Mouse (Mus musculus) common myeloid progenitor, adult 5-6 weeks (primary cell): ENCODE data around the gene Fgfr2. TPM values are rescaled to one million over a fixed set of nuclear protein-coding genes. Genes with fewer than 3 reads are reported as not detected.

Experiments used
- ATAC-seq: replicated peaks from 2 replicates; pipeline ENCODE4 v1.8.0; 2016; ENCODE audit warnings: low read depth, mild to moderate bottlenecking, moderate TSS enrichment, inconsistent platforms; ENCODE audit not compliant: poor library complexity, severe bottlenecking
- total RNA-seq: library from RNA; stranded (forward); fragments of 200-1000, 187-1606 nt; gene quantifications from 2 replicates; pipeline ENCODE4 v1.2.3, GENCODE M21; 2017

The Fgfr2 gene
- total RNA-seq, 1 experiment from 2014 or later: not detected

DNA sequence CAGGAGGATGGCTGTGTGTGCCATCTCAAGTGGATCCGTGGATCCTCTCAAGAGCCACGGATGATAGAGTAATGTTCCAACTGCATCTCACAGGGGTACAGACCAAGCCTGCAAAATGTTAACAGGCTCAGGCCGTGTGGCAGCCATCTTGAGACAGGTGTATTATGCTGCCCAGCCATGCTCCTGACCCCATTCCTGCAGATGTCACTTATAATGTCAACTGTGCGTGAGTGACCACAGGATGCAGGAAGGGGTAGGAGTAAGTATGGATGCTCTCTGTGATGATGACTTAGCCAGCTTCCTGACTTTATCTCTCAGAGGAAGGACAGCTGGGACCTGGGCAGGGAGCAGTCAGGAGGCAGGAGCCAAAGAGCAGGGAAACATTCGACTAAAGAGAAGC lies 2459.1 kb downstream of the Fgfr2 start:
- ATAC-seq: no peak

DNA sequence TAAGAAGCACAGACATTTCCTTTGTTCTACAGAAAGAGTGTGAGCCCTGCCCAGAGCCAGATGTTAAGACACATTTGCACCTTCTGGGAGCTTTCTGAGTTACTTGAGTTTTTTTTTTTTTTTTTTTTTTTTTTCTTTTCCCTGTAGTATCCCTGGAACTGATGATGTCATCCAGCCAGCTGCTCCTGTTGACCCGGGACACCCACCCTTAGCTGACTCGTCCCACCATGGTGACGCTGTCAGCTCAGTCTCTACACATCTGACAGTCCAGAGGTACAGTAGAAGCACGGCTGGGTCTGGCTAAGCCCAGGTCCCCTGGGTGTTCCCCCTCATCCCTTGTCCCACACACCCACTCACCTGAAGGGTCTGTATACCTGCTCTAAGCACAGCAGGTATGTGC lies 2460.3 kb downstream of the Fgfr2 start:
- ATAC-seq: no peak

DNA sequence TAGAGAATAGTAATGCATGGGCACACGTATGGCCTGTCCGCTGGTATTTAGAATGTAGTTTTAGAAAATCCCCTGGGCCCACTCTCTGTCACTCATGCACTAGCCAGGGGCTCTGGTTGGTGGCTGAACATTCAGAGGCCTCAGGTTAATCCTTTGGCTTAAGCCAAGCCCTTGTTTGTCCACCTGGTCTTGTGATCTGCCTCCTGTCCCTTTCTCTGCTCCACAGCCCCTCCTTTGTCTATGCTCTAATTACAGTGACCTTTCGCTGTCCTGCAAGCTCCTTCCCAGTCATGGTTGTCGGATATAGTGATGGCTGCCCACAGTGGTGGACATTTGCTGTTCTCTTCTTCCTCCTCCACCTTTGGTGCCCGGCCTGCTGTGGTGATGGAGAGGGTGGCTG lies 2460.9 kb downstream of the Fgfr2 start:
- ATAC-seq: no peak

DNA sequence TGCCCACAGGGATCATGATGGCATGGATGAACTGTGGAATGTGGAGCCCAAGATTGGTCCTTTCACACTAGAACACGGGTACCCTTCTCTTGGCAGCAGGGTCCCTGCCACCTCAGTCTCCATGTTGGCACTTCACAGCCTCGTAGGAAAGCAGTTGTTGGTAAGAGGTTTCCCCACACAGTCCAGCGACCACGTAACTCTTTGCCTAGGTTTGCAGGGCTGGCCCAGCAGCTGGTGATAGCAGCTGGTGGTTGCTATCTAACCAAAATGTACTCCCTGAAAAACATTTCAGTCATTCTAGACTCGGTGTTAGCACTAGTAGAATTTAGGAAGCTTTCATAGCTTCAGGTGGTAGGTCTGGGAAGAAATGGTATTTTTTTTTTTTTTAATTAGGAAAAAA lies 2464.0 kb downstream of the Fgfr2 start:
- ATAC-seq: no peak

DNA sequence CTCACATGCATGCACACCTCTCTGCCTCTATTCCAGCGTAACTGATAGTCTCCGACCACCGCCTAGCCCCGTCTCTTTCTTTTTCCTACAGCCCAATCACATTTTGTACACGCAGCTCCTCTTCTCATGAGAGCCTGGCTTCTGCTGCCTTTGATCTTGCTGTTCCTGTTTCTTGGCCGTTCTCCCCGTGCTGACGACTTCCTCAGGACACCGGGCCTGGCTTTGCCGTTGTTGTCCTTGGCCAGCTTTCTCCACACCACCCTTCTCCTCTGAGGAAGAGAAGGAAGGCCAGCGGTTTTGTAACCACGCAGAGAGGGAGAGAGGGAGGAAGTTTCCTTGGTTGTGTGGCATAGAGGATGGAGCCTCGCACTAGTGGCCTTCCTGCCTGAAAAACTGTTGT lies 2465.4 kb downstream of the Fgfr2 start:
- ATAC-seq: peak; percentile 63

DNA sequence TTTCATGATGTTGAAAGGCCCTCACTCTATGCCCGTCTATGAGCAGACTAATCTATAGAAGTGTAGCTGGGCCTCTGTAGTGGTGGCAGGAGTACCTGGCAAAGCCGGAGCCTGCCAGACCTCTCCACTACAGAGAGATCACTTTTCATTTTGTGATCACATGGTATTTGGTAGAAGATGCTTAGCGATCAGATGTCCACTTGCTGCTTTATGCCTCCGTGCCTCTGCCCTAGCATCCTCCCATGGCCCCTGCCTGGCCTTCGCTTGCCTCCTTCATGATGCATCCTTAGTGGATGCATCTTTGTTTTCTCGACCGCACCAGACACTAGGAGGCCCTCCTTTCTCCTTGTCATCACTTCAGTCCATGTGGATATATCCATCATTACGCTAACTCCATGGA lies 2466.2 kb downstream of the Fgfr2 start:
- ATAC-seq: no peak

DNA sequence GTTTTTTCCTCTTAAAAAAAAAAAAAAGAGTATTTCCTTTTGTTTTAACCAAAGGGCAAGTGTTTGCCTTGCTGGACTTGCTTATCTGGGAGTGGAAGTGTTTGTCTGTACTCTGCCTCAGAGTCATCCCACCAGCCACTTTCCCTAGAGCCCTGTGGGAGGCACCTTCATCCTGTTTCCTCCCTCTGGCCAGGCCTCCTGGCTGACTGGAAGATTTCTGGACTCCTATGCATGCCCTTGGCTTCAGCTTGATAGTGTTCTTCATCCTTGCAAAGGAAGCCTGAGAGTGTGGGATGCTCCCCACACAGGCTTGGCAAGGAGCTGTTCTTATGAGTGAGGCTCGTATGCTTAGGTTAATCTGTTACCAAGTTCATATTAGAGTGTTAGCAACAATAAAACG lies 2468.6 kb downstream of the Fgfr2 start:
- no peak for ATAC-seq

DNA sequence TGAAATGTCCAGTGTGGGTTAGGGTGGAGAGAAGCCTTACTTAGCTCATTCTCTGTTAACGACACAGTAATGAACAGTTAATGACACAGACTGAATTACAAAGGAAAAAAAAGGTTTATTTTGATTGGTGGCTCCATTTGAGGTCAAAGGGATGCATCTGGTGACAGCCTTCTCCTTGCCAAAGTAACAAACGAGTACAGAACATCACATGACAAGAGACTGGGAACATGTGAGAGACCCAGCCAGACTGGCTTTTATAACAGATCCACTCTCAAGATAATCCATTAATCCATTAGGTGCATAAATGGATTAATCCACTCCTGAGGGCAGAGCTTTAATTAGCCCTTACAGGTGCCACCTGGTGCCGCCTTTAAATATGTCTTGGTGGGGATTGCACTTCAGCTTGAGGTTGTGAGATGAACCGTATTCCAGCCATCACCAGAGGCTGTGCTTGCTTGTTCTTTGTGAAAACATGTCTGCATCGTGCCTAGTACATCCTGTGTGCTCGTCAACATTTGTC lies 2470.1 kb downstream of the Fgfr2 start:
- no peak for ATAC-seq

DNA sequence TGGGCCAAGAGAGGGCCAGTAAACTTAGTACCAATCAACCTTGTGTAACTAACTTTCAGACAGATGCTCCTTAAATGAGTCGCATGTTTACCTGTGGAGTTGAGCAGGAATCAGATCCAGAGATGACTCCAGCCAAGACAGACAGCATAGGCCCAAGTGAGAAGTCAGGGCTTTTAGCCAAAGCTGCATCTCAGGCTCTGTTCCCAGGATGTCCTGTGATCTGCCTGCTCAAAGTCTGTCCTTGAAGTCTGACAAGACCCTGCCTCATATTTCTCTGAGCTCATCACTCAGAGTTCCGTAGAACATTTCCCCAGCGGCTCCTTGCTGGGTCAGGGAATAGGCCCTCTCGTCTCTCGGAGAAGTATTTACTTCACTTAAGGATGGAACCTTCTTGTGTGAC lies 2472.5 kb downstream of the Fgfr2 start:
- ATAC-seq: no peak

DNA sequence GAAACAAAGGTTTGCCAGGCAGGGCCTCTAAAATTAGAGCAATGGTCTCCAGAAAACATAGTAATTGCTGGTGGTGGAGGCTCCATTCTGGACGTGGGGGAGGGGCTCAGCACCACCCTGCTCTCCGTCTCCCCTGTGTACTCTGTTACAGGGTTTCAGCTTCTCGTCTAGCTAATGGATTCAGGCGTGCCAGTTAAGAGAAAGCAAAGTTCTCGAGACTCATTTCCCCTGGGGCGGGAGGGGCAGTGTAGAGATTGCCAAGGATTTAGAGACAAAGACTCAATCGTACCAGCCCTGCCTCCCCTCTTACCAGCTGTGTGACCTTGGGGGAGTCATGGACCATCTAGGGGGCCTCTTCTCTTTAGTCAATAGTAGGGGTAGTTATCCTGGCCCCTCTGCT lies 2473.9 kb downstream of the Fgfr2 start:
- no peak for ATAC-seq

DNA sequence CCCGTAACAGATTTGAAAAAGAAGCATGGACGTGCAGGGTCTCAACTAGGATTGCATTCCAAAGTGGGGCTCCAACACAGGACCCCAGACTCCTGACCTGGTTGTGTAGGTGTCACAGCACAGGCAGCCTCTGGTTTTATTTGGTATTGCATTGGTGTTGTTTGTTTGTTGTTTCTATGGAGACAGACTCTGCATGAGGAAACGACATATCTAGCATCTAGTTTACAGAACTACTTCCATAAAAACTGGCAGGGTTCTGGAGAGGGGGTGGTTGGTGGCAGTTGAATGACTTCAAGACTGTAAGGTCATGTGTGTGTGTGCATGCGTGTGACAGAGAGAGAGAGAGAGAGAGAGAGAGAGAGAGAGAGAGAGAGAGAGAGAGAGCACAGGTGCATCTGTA lies 2475.1 kb downstream of the Fgfr2 start:
- ATAC-seq: no peak; the same call in 1 of the 2 replicates

DNA sequence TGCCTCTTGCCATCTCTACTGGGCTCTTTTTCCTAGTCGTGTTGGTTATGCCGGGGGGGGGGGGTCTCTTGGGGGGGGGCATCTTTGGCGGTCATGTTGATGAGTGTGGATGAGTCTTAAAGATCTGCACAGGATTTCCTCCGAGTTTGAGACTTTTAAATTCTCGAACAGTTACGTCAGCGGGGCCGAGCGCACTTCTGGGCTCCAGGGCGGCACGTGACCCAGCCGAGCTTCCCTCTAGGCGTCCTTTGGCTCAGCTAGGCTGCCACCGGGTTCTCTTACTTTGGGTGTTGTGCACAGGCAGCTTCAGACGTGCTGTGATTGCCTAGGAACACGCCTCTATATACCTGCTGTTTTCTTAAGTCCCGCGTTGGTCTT lies 2476.4 kb downstream of the Fgfr2 start:
- peak; percentile 70 for ATAC-seq

DNA sequence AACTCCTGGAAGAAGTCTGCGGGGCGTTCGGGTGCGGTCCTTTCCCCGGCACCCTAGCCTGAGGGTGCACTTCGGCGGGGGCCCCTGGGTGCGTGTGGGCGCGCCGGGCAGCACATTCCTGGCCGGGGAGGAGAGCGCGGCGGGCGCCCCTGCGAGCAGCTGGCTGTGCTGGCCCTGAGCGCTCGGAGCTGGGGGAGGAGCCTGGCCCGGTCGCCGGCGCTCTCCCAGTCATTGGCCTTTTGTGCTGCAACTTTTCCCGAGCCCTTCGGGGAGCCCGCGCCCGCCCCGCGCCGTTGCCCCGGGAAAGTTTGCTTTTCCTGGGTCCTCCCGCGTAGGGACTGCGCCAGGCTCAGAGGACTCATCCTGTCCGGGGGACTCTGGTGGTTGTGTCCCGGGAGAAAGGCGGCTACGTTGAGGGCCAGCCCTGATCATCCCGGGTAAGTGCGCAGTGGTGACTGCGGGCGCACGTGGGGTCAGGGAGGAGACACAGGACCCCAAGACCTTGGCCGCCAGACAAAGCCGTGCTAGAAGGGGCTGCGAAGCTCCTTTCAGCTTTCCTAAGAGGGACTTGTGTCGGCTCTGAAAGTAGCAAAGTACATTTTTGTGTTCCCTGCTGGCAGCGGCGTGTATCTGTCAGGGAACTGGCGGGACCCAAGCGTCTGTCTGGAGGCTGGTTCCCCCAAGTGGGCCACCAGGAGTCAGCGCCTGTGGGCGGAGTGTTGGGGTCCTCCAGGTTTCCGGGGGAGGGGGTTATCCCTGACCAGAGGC lies 2477.0 kb downstream of the Fgfr2 start:
- peak; percentile 67 for ATAC-seq

DNA sequence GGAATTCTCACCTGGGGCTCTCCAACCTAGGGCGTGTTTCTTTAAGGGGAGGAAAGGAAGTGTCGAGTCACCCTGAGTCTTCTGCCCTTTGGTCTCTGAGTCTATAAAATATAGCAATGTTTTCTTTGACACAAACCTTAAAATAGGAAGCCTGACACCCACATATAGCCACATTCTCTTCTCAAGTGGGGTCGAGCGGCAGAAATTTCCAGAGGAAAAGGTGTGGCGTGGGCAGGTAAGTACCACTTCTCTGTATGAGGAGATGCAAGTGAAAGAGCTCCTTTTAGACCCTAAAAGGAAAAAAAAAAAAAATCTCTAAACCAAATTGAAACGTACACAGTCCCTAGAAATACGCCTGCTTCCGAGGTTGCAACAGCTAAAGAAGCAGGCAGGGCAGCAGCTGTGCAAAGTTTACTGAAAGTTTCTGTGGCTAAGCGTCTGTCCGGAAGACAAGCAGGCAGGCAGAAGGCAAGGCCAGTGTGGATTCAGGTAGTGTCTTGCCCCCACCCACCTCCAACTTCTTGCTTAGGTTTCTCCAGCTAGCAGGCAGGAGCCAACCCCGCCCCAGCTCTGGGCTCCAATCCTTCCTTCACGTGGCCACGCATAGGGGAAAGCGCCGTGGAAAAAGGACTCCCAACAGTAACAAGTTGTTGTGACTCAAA lies 2477.7 kb downstream of the Fgfr2 start:
- peak; percentile 24 for ATAC-seq

DNA sequence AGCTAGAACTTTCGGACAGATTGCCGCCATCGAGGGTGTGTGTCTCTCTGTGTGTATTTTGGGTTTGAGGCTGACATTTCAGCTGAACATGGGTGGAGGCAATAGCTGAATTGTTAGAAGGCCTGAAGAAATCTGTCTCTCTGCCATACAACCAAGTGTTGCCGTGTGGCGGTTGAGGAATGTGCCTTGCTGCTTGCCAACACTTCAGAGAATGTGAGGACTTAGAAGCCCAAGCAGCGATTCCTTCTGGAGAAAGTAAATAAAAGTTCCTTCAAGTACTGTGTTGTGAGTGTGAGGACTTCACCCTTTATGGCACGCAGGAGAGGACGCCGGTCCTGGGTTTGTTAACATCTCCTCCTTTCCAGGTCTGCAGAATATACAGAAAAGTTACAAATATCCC lies 2482.5 kb downstream of the Fgfr2 start:
- no peak for ATAC-seq

DNA sequence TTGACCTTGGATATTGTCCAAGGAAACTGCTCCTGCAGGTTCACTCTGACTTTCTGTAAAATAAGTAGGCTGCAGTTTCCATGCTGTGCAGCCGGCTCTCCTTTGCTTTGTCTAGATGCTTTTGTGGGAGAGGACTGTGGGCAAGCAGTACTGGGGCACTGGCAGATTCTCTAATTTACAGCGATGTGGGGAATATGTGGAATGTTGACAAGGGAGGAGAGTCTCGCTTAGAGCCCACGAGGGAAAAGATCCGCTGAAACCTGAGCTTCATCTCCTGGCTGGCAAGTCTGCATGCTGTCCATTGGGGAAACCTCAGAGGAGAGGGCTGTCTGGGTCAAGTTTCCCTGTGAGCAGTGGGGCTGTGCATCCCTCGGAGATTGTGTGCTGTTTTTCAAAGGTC lies 2485.3 kb downstream of the Fgfr2 start:
- ATAC-seq: no peak

DNA sequence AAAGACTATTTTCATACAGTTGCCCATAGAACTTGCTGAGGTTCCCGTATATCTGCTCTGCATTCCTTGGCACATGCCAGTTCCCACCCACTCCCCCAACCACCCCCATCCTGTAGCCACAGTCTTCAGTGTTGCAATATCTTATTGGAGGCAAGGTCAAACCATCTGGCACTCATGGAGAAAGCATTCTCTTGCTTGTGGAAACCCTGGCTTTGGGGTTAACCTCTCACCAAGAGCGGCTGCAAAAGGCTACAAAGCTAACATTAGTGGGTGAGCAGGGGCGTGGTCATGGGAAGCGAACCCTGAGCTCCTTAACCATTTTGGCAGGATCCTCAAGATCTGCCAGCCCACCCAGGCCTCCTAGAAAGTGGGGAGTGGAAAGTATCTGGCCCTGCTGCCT lies 2486.2 kb downstream of the Fgfr2 start:
- no peak for ATAC-seq

DNA sequence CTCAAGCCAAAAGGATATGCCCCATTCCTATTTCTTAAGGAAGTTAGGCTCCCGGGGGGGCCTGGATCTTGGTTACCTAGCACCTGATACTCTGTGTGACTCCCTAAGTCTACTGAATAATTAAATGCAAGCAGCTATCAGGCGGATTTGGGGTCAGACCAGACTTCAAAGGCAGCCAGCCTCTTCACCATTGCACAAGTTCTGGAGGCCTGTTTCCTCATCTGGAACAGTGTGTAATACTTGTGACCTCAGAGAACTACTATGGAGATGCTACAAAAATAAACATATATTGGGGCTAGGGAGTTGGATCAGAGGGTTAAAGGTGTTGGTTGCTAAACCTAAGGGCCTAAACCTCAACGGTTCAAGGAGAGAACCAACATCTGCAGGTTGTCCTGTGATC lies 2486.9 kb downstream of the Fgfr2 start:
- ATAC-seq: no peak

DNA sequence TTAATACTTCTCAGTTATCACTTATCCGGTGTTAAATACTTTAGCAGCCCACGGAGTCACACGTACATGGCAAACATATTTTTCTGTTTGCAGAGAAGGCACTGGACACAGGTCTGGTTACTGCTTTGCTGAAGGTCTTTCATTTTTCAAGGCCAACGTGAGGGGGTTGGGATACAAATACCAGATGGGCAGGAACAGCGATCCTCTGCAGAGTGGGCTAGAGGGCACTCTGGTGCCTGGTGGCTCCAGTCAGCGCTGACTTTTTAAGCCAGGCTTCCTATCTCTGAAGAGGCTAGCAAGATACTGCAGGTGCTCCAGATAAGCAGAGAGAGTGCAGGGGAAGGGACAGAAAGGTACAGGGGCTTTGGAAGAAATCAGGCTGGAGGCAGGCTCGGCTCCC lies 2487.9 kb downstream of the Fgfr2 start:
- no peak for ATAC-seq

DNA sequence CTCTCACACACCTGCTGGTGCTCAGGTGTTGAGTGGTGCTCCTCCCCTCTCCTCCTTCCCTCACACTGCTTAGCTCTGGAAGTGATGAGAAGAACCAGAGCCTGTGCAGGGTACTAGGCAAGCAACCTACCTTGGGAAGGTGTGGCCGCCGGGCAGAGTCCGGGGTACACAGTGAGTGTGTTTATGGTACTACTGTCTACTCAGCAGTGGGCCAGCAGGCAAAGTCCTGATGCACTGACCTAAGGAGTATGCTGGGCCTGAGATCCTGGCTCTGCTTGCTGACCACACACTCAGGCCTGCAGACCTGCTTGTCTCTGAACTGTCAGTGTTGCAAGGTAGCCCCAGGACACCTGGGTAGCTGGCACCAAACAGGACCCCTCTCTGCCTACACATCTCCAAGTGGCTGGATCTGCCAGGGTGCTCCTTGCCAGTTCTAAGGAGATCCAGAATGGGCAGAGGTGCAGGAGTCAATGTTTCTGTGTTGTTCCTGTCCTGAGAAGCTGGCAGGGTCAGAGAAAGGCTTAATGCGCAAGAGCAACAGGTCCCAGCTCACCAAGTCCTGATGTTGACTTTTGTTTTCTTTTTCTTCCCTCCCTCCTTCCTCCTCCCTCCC lies 2488.8 kb downstream of the Fgfr2 start:
- no peak for ATAC-seq

DNA sequence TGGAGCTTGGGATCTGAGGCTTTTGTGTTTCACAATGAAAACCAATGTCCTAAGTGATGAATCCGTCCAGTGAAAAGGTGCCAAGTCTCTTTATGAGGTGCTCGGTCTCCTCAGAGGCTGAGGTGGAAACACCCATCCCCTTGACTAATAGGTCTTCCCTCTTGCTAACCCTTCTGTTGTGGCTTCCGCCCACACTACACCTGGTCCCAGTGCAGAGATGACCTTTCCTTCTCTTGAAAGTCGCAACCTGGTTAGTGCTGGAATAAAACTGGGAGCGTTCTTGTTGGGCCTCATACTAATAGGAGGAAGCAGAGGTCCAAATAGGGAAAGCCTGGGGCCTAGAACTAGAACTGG lies 2490.8 kb downstream of the Fgfr2 start:
- ATAC-seq: no peak
